Mouse (Mus musculus): Measurements from ENCODE around the gene Gm11168. TPM values are rescaled to one million over a fixed set of nuclear protein-coding genes. Genes with fewer than 3 reads are reported as not detected.
"Not testable (repeated sequence)": the region's sequence is repeated elsewhere in the genome, so short reads cannot be mapped to it uniquely, and the experiment has no call there.

The Gm11168 gene
- polyA plus RNA-seq, 1 experiment from 2014 or later, result not detected

DNA sequence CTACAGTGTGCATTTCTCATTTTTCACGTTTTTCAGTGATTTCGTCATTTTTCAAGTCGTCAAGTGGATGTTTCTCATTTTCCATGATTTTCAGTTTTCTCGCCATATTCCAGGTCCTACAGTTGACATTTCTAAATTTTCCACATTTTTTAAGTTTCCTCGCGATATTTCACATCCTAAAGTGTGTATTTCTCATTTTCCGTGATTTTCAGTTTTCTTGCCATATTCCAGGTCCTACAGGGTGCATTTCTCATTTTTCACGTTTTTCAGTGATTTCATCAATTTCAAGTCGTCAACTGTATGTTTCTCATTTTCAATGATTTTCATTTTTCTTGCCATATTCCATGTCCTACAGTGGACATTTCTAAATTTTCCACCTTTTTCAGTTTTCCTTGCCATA lies 14.0 kb downstream of the Gm11168 start, which contains the start of gene Gm10719:
TSS of gene Gm10719 (plus strand) at position 301 of the 400 bp plus-strand sequence.
- H3K4me2 ChIP-seq; H3K27ac ChIP-seq; H3K27me3 ChIP-seq; H3K4me3 ChIP-seq; H3K9ac ChIP-seq; H3K9me3 ChIP-seq (replicated peaks); H3K4me1 ChIP-seq; ATAC-seq; H3K36me3 ChIP-seq (ENCODE audit: poor library complexity, severe bottlenecking): not testable (repeated sequence)
- 69% methylated on average over 1 of the region's 9 CpGs for WGBS

DNA sequence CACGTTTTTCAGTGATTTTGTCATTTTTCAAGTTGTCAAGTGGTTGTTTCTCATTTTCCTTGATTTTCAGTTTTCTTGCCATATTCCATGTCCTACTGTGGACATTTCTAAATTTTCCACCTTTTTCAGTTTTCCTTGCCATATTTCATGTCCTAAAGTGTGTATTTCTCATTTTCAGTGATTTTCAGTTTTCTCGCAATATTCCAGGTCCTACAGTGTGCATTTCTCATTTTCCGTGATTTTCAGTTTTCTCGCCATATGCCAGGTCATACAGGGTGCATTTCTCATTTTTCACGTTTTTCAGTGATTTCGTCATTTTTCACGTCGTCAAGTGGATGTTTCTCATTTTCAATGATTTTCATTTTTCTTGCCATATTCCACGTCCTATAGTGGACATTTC lies 15.8 kb downstream of the Gm11168 start:
- H3K4me3 ChIP-seq; H3K4me1 ChIP-seq; H3K4me2 ChIP-seq; H3K36me3 ChIP-seq (ENCODE audit: poor library complexity, severe bottlenecking); ATAC-seq; H3K9me3 ChIP-seq (replicated peaks); H3K27ac ChIP-seq; H3K27me3 ChIP-seq; H3K9ac ChIP-seq: not testable (repeated sequence)
- WGBS, result 62% methylated on average over 9 of the region's 9 CpGs

GRCm38 (mm10) chr9:3019835-3020727 lies 16.9 kb downstream of the Gm11168 start:
- not testable (repeated sequence) for H3K9ac ChIP-seq; H3K9me3 ChIP-seq (replicated peaks); H3K4me1 ChIP-seq; H3K36me3 ChIP-seq (ENCODE audit: poor library complexity, severe bottlenecking); H3K27ac ChIP-seq; H3K4me3 ChIP-seq; H3K4me2 ChIP-seq; H3K27me3 ChIP-seq
- 79% methylated on average over 17 of the region's 19 CpGs for WGBS
- peak; percentile 78 for ATAC-seq

GRCm38 (mm10) chr9:3022316-3023008 lies 19.3 kb downstream of the Gm11168 start:
- 72% methylated on average over 11 of the region's 13 CpGs for WGBS
- H3K27me3 ChIP-seq; H3K4me1 ChIP-seq; ATAC-seq; H3K4me3 ChIP-seq; H3K4me2 ChIP-seq; H3K9ac ChIP-seq; H3K36me3 ChIP-seq (ENCODE audit: poor library complexity, severe bottlenecking); H3K27ac ChIP-seq; H3K9me3 ChIP-seq (replicated peaks): not testable (repeated sequence)

DNA sequence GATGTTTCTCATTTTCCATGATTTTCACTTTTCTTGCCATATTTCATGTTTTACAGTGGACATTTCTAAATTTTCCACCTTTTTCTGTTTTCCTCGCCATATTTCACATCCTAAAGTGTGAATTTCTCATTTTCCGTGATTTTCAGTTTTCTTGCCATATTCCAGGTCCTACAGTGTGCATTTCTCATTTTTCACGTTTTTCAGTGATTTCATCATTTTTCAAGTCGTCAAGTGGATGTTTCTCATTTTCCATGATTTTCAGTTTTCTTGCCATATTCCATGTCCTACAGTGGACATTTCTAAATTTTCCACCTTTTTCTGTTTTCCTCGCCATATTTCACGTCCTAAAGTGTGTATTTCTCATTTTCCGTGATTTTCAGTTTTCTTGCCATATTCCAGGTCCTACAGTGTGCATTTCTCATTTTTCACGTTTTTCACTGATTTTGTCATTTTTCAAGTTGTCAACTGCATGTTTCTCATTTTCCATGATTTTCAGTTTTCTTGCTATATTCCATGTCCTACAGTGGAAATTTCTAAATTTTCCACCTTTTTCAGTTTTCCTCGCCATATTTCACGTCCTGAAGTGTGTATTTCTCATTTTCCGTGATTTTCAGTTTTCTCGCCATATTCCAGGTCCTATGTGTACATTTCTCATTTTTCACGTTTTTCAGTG lies 20.3 kb downstream of the Gm11168 start, which contains the start of gene Gm10718:
TSS of gene Gm10718 (plus strand) at position 236 of the 673 bp plus-strand sequence.
- not testable (repeated sequence) for H3K27ac ChIP-seq; ATAC-seq; H3K9ac ChIP-seq; H3K36me3 ChIP-seq (ENCODE audit: poor library complexity, severe bottlenecking); H3K27me3 ChIP-seq; H3K9me3 ChIP-seq (replicated peaks); H3K4me2 ChIP-seq; H3K4me3 ChIP-seq; H3K4me1 ChIP-seq
- 73% methylated on average over 12 of the region's 13 CpGs for WGBS

- not testable (repeated sequence) for H3K4me3 ChIP-seq
Measured at GRCm38 (mm10) chr9:3023985-3024648, 21.0 kb downstream of the Gm11168 start.

GRCm38 (mm10) chr9:3024912-3025467 lies 21.8 kb downstream of the Gm11168 start, which contains the start of gene Gm10717:
TSS of gene Gm10717 (plus strand) at chr9:3025417.
- not testable (repeated sequence) for H3K9me3 ChIP-seq (replicated peaks); H3K36me3 ChIP-seq (ENCODE audit: poor library complexity, severe bottlenecking); H3K27ac ChIP-seq; ATAC-seq; H3K4me1 ChIP-seq; H3K9ac ChIP-seq; H3K4me3 ChIP-seq; H3K4me2 ChIP-seq; H3K27me3 ChIP-seq
- 73% methylated on average over 12 of the region's 12 CpGs for WGBS

More at GRCm38 (mm10) chr9:3023985-3024648, 21.0 kb downstream of the Gm11168 start:
- not testable (repeated sequence) for ATAC-seq; H3K27me3 ChIP-seq; H3K9me3 ChIP-seq (replicated peaks); H3K4me1 ChIP-seq; H3K36me3 ChIP-seq (ENCODE audit: poor library complexity, severe bottlenecking); H3K4me2 ChIP-seq; H3K9ac ChIP-seq; H3K27ac ChIP-seq
- 75% methylated on average over 16 of the region's 16 CpGs for WGBS

DNA sequence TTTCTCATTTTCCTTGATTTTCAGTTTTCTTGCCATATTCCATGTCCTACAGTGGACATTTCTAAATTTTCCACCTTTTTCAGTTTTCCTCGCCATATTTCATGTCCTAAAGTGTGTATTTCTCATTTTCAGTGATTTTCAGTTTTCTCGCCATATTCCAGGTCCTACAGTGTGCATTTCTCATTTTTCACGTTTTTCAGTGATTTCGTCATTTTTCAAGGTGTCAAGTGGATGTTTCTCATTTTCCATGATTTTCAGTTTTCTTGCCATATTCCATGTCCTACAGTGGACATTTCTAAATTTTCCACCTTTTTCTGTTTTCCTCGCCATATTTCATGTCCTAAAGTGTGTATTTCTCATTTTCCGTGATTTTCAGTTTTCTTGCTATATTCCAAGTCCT lies 22.5 kb downstream of the Gm11168 start:
- not testable (repeated sequence) for H3K4me2 ChIP-seq; H3K36me3 ChIP-seq (ENCODE audit: poor library complexity, severe bottlenecking); H3K4me1 ChIP-seq; H3K9ac ChIP-seq; H3K27me3 ChIP-seq; H3K4me3 ChIP-seq; ATAC-seq; H3K27ac ChIP-seq; H3K9me3 ChIP-seq (replicated peaks)
- 74% methylated on average over 5 of the region's 6 CpGs for WGBS

DNA sequence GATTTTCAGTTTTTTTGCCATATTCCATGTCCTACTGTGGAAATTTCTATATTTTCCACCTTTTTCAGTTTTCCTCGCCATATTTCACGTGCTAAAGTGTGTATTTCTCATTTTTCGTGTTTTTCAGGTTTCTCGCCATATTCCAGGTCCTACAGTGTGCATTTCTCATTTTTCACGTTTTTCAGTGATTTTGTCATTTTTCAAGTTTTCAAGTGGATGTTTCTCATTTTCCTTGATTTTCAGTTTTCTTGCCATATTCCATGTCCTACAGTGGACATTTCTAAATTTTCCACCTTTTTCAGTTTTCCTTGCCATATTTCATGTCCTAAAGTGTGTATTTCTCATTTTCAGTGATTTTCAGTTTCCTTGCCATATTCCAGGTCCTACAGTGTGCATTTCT lies 23.0 kb downstream of the Gm11168 start:
- H3K27ac ChIP-seq; H3K4me2 ChIP-seq; H3K27me3 ChIP-seq; H3K9ac ChIP-seq; H3K9me3 ChIP-seq (replicated peaks); H3K36me3 ChIP-seq (ENCODE audit: poor library complexity, severe bottlenecking); ATAC-seq; H3K4me1 ChIP-seq; H3K4me3 ChIP-seq: not testable (repeated sequence)
- 74% methylated on average over 5 of the region's 5 CpGs for WGBS

- not testable (repeated sequence) for ATAC-seq; H3K9ac ChIP-seq; H3K4me2 ChIP-seq; H3K27me3 ChIP-seq; H3K36me3 ChIP-seq (ENCODE audit: poor library complexity, severe bottlenecking); H3K9me3 ChIP-seq (replicated peaks); H3K27ac ChIP-seq; H3K4me1 ChIP-seq; H3K4me3 ChIP-seq
- 65% methylated on average over 9 of the region's 9 CpGs for WGBS
Measured at GRCm38 (mm10) chr9:3026741-3027140, 23.6 kb downstream of the Gm11168 start.

GRCm38 (mm10) chr9:3027200-3027599 lies 24.1 kb downstream of the Gm11168 start:
- H3K27ac ChIP-seq; H3K4me1 ChIP-seq; H3K9me3 ChIP-seq (replicated peaks); H3K4me2 ChIP-seq; H3K9ac ChIP-seq; ATAC-seq; H3K36me3 ChIP-seq (ENCODE audit: poor library complexity, severe bottlenecking); H3K4me3 ChIP-seq; H3K27me3 ChIP-seq: not testable (repeated sequence)
- 70% methylated on average over 9 of the region's 9 CpGs for WGBS
